Mouse (Mus musculus) kidney, adult 2 months (tissue): ENCODE data around the gene 1700066M21Rik.

ENCODE experiments used
- CTCF ChIP-seq: fragments of 200-500 bp; conservative IDR thresholded peaks from 2 replicates; pipeline ENCODE4 v1.5.1; 2011; ENCODE audit warnings: low read depth, mild to moderate bottlenecking, control low read depth, low read length, moderate library complexity, mixed read lengths; ENCODE audit not compliant: insufficient read depth, insufficient read length
- POLR2A ChIP-seq: fragments of 200-500 bp; IDR thresholded peaks from one replicate; pipeline ENCODE4 v1.6.1; 2011; ENCODE audit warnings: low read depth, low read length, control low read depth

GRCm38 (mm10) chr1:57400321-57400720 is 22.9 kb downstream of the 1700066M21Rik start:
- no peak for TF ChIP-seq POLR2A
- no peak for TF ChIP-seq CTCF
